Mouse (Mus musculus) ovary, postnatal 14 days (tissue): Measurements from ENCODE around the gene Ascl5.

ENCODE experiments used
- DNase-seq: peaks from one replicate; pipeline ENCODE4 v3.0.0; 2022; ENCODE audit warnings: low spot score

Ascl5 gene

DNA sequence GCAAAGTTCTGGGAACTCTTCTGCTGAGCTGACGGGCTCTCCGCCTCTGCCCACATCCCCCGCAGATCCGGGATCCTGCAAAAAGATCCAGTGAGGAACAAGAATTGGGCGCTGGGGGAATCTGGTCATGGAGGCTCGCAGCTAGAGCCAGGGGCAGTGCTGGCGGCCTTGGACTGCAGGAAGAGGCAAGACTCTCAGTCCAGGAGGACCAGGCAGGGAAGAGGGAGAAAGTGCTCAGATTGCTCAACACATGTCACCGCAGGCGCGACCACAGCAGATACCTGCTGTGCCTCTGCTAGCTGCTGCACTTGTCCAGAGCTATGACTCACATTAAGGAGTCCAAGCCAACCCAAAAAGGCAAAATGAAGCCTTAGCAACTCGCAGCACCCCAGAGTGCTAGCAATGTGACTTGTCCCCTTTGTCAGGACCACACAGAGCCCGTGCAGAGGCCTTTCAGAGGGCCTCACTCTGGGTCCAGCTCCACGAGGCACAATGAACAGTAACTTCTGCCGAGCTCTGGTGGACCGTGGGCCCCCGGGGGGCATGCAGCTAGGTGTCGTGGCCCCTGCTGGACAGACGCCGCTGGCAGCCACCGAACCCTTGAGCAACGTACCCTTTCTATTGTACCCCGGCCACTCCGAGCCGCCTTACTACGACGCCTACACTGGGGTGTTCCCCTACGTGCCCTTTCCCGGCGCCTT is at the start of gene Ascl5:
Ascl5 (plus strand) TSS at position 493 of the 701 bp plus-strand sequence.
- DNase-seq: no peak

DNA sequence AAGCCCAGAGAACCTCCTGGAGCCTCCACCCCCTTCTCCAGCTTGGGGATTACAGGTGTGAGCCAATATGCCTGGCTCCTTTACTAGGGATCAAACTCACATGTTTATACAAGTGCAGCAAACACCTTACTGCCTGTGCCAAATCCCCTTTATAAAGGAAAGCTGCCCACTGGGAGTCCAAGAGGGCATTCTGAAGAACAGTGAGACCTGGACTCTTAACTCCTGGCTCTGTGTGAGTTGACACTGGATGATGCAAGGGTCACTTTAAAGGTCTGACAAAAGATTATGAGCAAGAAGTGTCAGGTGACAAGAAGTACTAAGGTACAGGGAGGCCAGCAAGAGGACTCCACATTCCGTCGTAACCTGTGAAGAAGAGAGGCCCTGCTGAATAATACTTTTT is 49.2 kb upstream of the Ascl5 start:
- no peak for DNase-seq

DNA sequence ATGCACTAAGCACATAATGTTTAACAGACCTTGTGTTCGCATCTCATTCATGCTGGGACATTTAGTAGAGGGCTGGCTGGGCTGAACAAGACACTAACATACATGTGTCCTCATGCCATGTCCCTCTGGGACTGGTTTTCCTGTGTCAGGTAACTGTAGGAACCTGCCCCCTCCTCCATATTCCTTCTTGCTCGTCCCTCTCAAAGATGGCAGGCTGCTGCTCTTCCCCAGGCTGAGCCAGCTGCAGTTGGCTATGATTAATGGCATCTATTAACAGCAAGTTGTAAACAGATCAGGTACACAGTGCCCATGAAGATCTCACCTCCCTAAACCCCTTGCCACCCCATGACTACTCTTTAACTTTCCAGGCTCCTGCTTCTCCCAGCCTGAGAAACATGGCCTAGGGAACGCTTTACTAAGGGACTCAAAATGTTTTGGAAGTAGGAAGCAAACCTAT is 44.3 kb upstream of the Ascl5 start, which contains the start of gene Igfn1:
Igfn1 (minus strand) TSS at position 51 of the 457 bp plus-strand sequence.
- DNase-seq: no peak

DNA sequence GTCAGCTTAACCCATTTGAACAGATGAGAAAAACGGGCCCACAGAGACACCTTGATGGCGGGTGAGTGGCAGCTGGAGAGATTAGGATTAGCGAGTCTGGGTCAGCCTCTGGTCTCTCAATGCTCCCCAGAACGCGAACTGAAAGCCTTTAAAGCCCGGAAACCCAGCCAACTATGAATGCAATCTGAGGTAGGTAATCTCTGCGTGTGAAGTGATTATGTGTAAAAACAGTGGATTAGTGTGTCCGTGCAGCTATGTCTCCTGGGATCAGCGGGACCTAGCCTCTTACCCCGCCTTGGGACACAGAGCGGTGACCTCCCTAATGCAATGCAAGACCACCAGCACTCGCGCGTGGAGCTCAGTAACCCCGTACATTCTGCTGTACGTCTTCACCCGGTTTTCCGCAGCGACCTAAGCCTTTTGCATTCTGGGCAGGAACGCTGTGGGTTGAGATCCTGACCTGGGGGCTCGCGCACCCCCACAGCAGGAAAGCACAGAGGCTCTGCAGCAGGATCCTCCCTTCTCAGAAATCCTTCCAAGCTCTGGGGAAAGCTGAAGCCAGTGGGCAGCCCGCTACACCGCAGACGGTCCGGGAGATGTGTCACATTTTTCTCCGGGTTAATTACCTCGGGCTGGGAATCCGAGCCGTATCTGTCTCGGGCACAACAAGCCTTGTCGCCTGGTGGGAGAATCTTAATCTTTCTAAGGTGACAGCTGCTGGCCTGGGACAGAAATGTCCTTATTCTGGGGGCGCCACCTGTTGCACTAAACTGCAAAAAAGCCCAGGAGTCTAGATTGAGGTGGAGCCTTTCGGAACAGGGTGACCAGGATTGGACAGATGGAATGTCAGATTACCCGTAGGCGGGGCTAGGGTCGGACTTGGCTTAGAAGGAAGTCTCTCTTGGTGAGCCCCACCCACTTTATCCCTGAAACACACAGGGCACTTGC is 43.1 kb upstream of the Ascl5 start, which contains the start of gene Tmem9:
Tmem9 (plus strand) TSS at position 940 of the 948 bp plus-strand sequence.
- DNase-seq: peak; percentile 56

DNA sequence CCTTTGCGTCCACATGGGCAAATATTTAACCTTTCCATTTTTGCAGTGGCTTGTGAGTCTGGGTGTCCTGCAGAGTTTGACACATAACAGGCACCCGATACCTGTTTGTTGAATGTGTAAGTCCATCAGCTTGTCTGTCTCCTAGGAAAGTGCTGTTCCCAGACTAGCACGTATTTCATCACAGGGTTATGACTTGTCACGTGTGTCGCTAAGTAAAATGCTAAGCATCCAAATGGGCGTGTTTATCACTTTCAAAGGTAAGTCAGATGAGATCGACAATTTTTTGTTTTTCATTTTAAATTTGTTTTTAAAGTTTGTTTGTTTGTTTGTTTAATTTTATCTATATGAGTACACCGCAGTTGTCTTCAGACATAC is 42.5 kb upstream of the Ascl5 start:
- DNase-seq: no peak

DNA sequence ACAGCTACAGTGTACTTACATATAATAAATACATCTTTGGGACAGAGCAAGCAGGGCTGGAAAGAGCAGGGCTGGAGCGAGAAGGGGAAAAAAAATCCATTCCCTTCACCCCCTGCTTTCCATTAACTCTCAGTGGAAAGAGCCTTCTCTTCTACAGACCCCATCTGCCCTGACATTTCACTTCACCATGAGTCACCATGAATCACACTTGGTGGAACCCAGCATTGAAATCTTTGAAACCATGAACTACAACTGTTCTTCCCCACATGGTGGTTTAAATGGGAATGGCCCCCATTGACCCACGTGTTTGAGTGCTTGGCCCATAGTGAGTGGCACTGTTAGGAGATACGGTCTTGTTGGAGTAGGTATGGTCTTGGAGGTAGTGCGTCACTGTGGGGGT is 40.4 kb upstream of the Ascl5 start:
- no peak for DNase-seq

DNA sequence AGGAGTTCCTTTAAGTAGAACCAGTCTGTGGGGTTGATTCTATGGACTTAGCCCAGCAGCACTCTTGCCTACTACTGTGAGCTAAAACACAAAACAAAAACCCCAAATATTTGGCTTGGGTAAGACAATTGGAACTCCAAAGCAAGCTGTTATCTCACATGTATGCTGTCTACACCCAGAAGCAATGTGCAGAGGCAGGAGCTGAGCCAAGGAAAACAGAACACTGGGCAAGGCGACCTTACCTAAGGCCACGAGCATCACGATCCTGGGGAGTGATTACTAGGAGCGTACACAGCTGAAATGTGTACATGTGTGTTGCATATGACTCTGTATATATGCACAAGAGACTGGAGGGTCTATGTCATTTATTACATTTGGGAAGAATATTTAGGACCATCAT is 37.1 kb upstream of the Ascl5 start:
- DNase-seq: no peak

DNA sequence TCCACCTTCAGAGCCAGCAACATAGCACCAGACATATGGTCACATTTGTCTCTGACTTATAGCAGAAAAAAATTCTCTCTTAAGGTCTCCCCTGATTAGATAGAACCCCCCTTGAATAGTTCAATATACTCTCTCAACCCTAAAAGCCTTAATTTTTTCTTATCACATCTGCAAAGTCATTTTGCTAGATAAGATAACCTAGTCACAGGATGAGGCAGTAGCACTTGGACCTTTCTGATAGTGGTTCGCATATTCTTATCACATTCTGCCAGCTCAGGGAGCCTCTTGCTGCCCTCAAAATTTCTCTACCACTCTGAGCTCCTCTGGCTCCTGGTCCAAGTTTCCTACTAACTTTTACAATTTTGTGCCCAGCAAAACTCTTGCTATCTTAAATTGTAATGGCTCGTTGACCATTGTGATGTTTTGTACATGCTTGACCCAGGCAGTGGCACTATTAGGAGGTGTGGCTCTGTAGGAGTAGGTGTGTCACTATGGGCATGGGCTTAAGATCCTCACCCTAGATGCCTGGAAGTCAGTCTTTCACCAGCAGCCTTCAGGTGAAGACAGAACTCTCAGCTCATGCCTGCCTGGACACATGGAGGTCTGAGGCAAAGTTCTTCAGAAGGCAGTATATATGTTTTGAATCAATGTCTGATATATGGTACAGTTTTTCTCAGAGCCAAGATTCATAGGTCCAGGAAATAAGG is 35.7 kb upstream of the Ascl5 start:
- DNase-seq: no peak

DNA sequence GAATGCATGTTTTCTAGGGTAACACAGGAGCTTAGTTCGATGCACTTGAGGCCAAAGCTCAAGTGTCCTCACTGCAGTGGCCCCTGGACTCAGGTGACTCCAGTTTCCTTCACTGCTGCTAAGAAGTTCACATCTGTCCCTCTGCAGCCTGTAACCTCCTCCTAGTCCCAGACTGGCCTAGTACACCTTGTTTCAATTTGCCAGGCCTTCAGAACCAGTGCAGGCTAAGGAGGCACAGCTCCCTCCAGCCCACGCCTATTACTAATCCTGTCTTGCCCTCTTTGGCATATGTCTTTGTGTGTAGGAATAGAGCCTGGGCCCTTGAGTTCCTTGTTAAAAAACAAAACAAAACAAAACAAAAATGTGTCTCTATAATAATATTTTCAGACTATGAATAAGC is 33.3 kb upstream of the Ascl5 start:
- no peak for DNase-seq

DNA sequence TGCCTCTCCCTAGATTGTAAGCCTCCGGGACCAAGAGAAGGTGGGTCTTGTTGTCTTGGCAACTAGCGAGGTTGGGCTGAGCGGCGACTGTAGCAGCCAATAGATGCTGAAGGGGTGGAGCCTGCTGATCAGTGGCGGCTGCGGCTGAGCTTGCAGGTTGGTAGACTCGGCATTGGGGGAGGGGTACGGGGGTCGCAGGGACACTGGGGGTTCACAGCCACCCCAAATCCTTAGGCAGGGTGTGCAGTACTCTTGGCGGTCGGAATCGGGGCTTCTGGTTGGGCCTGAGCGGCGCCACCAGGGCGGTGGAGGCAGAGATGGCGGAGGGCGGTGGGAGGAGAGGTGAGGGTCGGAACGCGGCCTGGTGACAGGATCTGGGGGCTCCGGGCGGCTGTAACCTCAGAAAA is 32.7 kb upstream of the Ascl5 start:
- peak; percentile 87 for DNase-seq

DNA sequence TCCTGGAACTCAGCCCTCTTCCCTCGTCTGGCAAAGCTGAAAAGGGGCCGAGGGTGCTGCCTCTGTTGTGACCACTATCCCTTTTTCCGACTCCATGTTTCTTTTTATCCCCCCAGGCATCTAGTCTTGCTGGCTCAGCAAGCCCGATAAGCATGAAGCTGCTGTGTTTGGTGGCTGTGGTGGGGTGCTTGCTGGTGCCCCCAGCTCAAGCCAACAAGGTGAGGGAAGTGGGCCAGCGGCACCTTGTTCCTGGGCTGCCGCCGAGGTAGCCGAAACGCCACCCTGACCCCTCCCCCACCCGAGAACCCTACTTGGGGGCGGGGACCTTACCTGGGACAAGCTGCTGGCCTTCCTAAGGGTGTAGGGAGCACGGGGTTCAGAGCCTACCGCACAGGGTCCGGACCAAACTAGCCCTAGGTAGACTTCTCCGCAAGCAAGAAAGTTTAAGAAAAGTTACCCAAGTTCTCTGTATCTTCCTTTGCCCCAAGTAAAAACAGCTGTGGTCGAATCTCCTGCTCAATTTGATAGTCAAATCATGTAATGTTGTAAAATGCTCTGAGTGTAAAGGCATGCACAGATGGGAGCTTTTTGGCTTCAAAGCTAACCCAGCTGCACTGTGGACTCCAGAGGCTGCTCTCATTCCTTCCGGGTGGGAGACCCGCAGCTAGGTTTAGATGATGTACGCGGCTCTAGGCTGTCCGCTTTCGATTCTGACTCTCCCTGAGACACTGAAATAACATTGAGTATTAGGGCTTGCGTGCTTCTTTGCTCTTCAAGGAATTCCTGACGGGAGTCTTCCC is 32.0 kb upstream of the Ascl5 start:
- DNase-seq: peak; percentile 18

DNA sequence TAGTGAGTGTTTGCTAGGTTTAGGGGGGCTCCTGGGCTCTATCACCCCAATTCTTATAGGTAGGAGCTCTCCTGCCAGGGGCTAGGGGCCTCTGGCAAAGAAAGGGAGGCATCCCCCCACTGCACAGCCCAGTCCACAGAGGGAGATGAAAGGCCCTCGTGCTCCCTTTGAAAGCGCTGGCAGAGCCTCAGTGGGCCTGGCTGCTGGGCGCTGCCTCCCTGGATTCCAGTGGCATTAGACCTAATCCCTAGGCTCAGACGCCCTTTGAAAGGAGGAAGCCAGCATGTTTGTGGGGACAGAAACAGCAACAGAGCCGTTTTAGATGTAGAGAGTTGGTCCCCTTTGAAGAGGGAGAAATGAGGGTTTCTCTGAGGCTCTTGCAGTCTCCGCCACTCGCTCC is 20.4 kb upstream of the Ascl5 start:
- no peak for DNase-seq

DNA sequence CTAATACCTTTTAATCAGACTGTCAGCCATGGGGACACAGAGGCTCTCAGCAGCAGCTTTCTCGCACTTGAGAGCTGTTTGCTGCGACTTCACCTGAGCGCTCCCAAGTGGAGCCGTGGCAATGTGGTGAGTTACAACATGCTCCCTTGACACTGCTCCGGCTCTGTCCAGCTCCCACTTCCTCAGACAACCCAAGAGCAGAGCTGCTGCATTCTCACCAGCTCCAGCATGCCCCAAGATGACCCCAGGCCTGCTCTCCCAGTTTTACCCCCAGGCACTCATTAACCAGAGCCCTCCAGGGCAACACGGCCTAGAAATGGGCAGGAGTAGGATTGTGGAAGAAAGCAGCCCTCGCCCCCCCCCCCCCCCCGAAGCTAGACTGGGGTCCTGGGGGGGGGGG is 18.9 kb upstream of the Ascl5 start:
- DNase-seq: no peak

DNA sequence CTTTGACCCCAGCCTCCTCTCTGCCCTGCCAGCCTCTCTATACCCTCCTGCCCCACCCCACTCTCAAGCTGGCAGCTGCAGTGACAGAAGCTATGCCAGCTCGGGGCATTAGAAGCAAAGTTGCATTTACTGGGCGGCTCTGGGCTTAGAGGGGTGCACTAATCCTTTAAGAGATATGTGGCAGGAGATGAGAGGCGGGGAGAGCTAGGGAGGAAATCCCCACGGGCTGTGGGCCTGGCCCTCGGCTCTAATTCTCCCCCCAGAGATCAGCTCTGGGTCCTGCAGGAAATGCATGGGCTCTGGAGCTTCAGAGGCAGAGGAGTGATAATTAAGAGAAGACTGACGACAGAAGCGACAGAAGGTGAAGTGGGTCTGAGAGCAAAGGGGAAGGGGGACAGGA is 17.6 kb upstream of the Ascl5 start:
- DNase-seq: no peak

DNA sequence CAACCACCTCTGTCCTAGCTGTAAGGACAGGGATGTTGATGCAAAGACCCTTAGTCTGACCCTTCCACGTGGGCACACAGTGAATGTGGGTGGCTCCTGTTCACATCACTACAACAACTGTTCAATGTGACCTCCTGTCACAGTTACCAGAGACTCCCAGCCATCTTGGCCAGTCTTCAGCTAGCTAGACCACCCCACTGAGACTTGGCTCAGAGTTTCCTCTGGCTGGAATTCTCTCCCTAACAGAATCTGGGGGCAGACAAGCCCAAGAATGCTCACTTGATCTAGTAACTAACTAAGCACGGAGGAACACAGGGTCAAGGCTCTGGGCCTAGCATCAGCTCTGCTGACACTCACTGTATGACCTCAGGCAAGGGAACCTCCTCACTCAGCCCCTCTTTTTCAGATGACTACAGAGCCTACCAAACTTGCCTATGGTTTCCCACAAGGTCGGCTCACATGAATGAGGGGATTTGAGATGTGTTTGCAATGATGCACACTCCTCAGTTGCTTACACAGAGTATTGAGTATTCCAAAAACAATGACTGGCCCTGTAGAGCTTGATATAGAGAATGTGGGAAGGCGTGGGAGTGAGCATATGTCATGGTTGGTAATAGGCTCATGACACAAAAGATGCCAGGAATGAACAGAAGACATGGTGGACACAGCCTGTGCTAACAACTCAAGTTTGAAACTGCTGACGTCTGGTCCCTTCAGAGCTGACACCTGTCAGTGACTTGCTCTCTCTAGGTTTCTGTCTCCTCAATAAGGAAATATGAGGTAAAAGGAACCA is 11.7 kb upstream of the Ascl5 start:
- DNase-seq: no peak

DNA sequence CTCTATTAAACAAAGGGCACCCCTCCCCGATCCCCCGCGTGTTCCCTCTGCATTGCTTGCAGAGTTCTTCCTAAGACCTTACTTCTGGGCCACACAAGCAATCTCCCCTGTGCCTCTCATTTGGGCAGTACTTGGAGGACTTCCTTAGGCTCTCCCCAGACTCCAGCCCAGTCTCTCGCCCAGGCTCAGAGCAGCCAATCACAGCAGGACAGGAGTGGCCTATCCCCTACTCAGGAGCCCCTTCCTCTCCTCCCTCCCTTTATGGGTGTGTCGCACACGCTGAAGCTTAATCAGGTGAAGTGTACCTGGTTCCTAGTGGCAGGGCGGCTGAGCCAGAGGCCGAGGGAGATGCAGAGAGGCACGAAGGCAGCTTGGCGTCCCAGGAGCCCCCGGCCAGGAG is 10.2 kb upstream of the Ascl5 start:
- no peak for DNase-seq

DNA sequence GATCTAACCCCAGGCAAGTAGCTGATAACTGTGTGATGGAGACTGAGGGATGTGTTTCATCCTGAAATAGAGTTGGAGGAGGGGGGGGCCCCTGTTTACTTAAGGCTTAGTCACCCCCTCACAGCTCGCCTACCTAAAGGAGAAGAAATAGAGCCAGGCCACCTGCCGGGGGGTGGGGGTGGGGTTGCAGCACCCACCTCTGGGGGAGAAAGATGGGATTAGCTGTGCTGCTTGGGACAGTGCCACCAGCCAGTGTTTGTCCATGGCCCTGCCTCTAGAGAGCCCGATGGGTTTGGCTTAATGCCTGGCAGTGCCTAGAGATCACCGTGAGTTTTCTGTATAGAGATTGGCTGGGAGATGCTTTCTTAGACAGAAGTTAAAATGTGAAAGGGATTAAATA is 9.7 kb upstream of the Ascl5 start:
- no peak for DNase-seq

DNA sequence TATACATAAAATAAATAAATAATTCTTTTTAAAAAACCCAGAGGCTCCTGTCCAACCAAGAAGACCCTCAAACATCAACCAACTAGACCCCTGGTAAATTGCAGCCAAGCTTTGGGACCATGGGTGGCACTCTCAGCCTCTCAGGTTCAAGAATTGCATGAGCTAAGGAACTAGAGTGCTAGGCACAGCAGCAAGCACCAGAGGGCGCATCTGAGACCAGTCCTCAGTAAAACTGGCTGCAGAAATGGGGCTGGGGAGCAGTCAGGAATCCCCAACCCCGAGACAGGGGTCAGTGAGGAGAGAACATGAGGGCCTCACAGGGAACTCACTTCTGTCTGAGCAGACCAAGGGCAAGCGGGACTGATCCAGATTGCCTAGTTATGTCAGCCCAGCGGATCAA is 4.8 kb upstream of the Ascl5 start:
- DNase-seq: peak; percentile 42

DNA sequence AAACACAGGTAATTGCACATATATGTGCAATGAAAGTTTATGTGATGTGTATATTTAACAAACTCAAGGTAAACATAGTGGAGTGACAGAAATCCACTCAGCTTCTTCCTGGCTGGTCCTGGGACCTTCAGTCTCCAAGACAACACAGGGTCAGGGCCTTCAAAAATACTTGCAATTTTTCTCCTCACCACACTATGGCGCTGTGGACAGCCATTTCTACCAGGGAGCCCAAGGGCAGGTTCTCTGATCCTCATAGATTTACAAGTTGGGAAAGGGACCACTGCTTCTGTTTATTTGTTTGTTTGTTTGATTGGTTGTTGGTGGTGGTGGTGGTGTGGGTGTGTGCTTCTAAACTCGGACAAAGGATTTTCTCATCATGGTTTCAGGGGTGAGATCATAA is 3.2 kb upstream of the Ascl5 start:
- no peak for DNase-seq

DNA sequence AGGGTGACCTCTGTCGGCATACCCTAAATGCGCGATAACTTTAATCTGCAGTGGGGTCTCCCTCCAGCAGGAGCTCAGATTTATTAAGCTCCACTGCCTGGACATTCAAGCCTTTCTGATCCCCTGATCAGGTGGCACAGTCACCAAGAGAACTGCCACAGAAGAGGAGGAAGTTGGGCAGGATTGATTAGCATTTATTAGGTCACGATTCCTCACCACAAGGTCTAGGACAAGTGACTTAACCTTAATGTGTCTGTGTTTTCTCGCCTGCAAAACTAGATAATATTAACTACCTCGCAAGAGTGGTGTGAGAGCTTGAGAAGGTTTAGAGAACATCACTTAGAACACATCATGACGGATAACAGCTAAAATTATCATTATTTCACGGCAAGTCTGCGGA is 2.7 kb upstream of the Ascl5 start:
- no peak for DNase-seq

DNA sequence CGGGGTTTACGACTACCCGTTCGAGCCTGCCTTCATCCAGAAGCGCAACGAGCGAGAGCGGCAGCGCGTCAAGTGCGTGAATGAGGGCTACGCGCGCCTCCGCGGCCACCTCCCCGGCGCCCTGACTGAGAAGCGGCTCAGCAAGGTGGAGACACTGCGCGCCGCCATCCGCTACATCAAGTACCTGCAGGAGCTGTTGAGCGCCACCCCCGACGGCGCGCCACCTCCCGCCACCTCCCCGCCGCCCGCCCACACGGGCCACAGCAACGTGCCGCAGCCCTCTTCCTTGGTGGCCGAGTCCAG is 360 bp downstream of the Ascl5 start:
- no peak for DNase-seq
